Mouse (Mus musculus) lung, postnatal 0 days (tissue): ENCODE measurements at regions not wholly inside any gene's neighbourhood (a gene's known extent, or its start where the extent isn't known, plus 50 kb on each side); places are given as distances from the start of the nearest gene placed in this dataset.

Experiments used
- ATAC-seq: fragments of 200-750 bp; cut with Nextera tagmentation; 2 replicates; pipeline ENCODE4 v1.8.0; 2017; ENCODE audit warnings: moderate library complexity
- DNase-seq: peaks from one replicate; pipeline ENCODE4 v3.0.0-alpha.2; 2016; ENCODE audit warnings: low spot score
- H3K27ac ChIP-seq: fragments of 300-500 bp; sonication (generic); 2 replicates; pipeline ENCODE4 v1.5.1; 2014; ENCODE audit warnings: antibody characterized with exemption, mild to moderate bottlenecking, low read length, mixed read lengths
- H3K27me3 ChIP-seq: fragments of 300-500 bp; sonication (generic); replicated peaks from 2 replicates; pipeline ENCODE4 v1.6.1; 2014; ENCODE audit warnings: low read length, mixed read lengths; ENCODE audit not compliant: insufficient read depth
- H3K36me3 ChIP-seq: fragments of 300-500 bp; sonication (generic); 2 replicates; pipeline ENCODE4 v1.6.1; 2014; ENCODE audit warnings: low read length, mixed read lengths; ENCODE audit not compliant: insufficient read depth
- H3K4me1 ChIP-seq: fragments of 300-500 bp; sonication (generic); 2 replicates; pipeline ENCODE4 v1.6.1; 2014; ENCODE audit warnings: antibody characterized with exemption, low read depth, low read length, mixed read lengths; ENCODE audit not compliant: insufficient read depth
- H3K4me2 ChIP-seq: fragments of 300-500 bp; sonication (generic); replicated peaks from 2 replicates; pipeline ENCODE4 v1.6.1; 2014; ENCODE audit warnings: low read depth, mild to moderate bottlenecking, low read length, moderate library complexity, mixed read lengths
- H3K4me3 ChIP-seq: fragments of 300-500 bp; sonication (generic); 2 replicates; pipeline ENCODE4 v1.5.1; 2014; ENCODE audit warnings: low read depth, low read length
- H3K9ac ChIP-seq: fragments of 300-500 bp; sonication (generic); replicated peaks from 2 replicates; pipeline ENCODE4 v1.6.1; 2014; ENCODE audit warnings: low read depth, mild to moderate bottlenecking
- H3K9me3 ChIP-seq: fragments of 300-500 bp; sonication (generic); 2 replicates; pipeline ENCODE4 v1.6.1; 2016; ENCODE audit warnings: low read length, mixed read lengths
- CTCF ChIP-seq: IDR thresholded peaks from 2 replicates; pipeline ENCODE4 v1.5.1; 2016; ENCODE audit warnings: antibody characterized with exemption, mild to moderate bottlenecking
- EP300 ChIP-seq: IDR thresholded peaks from 2 replicates; pipeline ENCODE4 v1.6.1; 2016; ENCODE audit warnings: antibody characterized with exemption, mild to moderate bottlenecking, control low read depth
- WGBS: fragments of 180-500 bp; shearing (Covaris S2); extraction: QIAGEN DNeasy Blood & Tissue Kit; methylation state at CpG from one replicate; pipeline ENCODE4 v1.1.7; 2014; 5-methylcytosine and 5-hydroxymethylcytosine counted together

DNA sequence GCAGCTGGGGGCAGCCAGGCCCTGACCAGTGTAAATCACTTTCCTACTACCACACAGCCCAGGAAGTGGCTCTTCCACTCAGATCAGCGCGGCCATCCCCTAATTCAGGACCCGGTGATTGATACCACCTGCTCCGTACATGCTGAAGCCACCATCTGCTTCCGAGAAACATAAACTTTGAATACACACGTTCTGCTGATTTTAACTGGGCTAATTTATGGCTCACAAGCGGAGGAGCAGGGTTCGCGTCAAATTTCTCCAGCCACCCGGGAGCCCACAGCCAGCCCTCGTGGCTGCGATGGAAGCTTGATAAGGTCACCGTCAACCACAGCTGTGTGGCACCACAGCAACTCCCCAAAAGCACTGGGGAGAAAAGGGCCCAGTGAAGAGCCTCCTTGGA, 72.0 kb upstream of the Nkx1-1 start:
- Histone ChIP-seq H3K9ac (no peak overlapping the region), H3K4me1 (no peaks in the 10 kb centered on the region), H3K4me2 (no peak overlapping the region), H3K4me3 (no peak overlapping the region), H3K27ac (no peak overlapping the region), H3K36me3 (no peaks in the 10 kb centered on the region), H3K27me3 (no peaks in the 10 kb centered on the region), H3K9me3 (no peaks in the 10 kb centered on the region)
- no peak for TF ChIP-seq EP300
- TF ChIP-seq CTCF: no peak
- WGBS: 29% methylated on average over 13 of the region's 13 CpGs
- DNase-seq (no peak), ATAC-seq (no peak)

DNA sequence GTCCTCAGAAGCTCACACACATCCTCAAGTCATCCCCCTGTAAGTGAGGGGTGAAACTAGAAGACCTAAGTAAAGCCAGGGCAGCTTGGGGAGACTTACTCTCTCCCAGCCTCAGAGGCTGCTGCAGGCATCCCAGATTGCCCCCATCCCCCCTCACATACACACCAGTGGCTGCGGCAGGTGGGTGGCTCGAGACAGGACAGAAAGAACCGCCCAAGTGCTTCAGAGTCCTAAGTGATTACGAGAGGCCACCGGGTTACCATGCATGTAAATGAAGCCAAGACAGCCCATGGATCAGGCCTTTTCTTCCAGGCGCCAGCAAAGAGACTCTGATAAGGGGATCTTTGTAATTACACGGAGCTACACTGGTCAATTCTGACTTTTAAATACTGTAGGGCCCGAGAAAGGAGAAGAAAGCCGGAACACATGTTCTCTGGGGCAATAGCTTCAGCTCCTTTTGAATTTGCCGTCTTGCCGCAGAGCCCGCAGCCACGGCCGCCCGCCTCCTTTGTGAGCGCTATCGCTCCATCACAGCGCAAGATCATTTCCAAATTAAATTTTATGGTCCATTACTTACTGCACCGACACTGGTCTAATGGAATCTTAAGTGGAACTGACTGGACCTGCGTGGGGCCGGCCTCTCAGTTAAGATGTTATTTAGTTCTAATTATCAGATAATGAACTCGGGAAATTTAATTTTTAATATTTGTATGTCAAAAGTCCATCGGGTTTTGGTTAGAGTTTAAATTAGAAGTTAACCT, 68.1 kb upstream of the Nkx1-1 start:
- Histone ChIP-seq H3K9ac (no peak overlapping the region), H3K4me3 (no peak overlapping the region), H3K4me2 (no peak overlapping the region), H3K4me1 (no peaks in the 10 kb centered on the region), H3K27ac (no peak overlapping the region), H3K27me3 (no peaks in the 10 kb centered on the region), H3K9me3 (no peaks in the 10 kb centered on the region), H3K36me3 (no peaks in the 10 kb centered on the region)
- ATAC-seq (no peak), DNase-seq (no peak)
- WGBS: 58% methylated on average over 23 of the region's 23 CpGs
- TF ChIP-seq EP300: no peak
- no peak for TF ChIP-seq CTCF

DNA sequence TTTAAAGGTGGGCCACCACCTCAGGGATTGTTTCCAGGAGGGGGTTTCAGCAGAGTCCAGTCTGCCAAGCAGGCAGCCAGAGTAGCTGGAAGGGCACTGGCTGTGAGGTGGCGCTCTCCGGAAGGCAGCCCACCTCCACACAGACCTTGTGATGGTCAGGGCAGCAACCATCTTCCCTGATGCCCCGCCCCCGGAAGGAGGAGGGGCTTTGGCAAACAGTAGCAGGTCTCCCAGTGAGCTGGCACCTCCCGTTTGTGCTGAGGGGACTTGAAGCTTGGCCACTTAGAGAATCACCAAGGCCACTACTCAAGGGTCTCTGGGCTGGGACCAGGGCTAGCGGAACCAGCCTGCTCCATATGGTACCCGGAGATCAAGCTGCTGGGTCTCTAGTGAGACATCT, 67.4 kb upstream of the Nkx1-1 start:
- Histone ChIP-seq H3K27me3 (no peaks in the 10 kb centered on the region), H3K4me1 (no peaks in the 10 kb centered on the region), H3K9me3 (no peaks in the 10 kb centered on the region), H3K27ac (no peak overlapping the region), H3K36me3 (no peaks in the 10 kb centered on the region), H3K4me2 (no peak overlapping the region), H3K9ac (no peak overlapping the region), H3K4me3 (no peak overlapping the region)
- DNase-seq: no peak
- TF ChIP-seq EP300 (no peak), CTCF (no peak)
- no peak for ATAC-seq
- 40% methylated on average over 7 of the region's 7 CpGs for WGBS

DNA sequence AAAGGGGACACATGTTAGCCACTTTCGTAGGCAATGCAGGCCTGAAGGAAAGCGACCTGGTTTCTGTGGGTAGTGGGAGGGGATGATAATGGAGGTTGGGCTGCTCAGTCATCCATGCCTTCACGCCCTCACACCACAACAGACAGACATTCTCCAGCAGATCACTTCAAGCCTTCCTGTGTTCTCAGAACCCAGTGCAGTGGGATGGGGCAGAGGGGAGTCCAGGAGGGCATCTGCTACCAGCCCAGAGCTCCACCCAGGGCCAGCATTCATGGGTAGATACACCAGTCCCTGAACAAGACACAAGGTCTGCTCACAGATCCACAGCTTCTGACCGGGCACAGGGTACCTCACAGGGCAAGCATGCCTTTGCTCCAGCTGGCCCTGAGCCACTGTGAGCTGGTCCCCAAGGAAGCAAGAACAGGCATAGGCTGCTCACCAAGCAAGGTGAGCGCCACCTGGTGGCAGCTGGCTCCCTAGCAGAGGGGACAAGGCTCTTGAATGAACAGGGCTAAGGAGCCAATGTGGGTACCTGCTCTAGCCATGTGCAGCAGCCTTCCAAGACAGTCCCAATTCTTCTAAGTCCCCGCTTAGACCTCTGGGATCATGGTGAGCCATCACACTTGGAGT, 62.2 kb upstream of the Nkx1-1 start:
- Histone ChIP-seq H3K4me1 (no peaks in the 10 kb centered on the region), H3K27me3 (no peaks in the 10 kb centered on the region), H3K9ac (no peak overlapping the region), H3K27ac (no peak overlapping the region), H3K4me3 (no peak overlapping the region), H3K36me3 (no peaks in the 10 kb centered on the region), H3K9me3 (no peaks in the 10 kb centered on the region), H3K4me2 (no peak overlapping the region)
- TF ChIP-seq CTCF (peak; percentile 89), EP300 (no peak)
- ATAC-seq (peak; percentile 38; the same call in 1 of the 2 replicates), DNase-seq (peak; percentile 63)
- 23% methylated on average over 6 of the region's 6 CpGs for WGBS

DNA sequence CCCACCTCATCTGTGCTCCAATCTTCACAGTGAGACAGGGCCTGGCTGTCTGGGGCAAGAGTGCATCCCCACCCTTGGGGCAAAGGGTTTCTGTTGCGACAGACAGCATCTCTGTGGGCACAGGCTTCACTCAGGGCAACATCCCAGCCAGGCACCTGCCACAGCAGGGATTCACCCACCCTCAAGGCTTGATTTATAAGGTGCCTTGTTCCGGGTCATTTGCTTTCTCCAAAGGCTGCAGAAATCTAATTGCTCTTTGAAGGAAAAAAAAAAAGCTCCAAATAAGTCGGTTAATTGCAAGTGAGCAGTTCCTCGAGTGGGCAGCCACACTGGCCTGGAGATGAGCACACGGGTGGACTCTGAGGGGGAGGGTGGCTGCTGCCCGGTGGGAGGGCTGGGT, 61.5 kb upstream of the Nkx1-1 start:
- no peak for DNase-seq
- no peaks in the 10 kb centered on the region for H3K9me3 ChIP-seq
- H3K36me3 ChIP-seq: no peaks in the 10 kb centered on the region
- no peaks in the 10 kb centered on the region for H3K4me1 ChIP-seq
- H3K9ac ChIP-seq: no peak overlapping the region
- TF ChIP-seq EP300 (no peak), CTCF (no peak)
- H3K27me3 ChIP-seq: no peaks in the 10 kb centered on the region
- no peak overlapping the region for H3K4me3 ChIP-seq
- 49% methylated on average over 6 of the region's 6 CpGs for WGBS
- no peak overlapping the region for H3K27ac ChIP-seq
- no peak for ATAC-seq
- H3K4me2 ChIP-seq: no peak overlapping the region

DNA sequence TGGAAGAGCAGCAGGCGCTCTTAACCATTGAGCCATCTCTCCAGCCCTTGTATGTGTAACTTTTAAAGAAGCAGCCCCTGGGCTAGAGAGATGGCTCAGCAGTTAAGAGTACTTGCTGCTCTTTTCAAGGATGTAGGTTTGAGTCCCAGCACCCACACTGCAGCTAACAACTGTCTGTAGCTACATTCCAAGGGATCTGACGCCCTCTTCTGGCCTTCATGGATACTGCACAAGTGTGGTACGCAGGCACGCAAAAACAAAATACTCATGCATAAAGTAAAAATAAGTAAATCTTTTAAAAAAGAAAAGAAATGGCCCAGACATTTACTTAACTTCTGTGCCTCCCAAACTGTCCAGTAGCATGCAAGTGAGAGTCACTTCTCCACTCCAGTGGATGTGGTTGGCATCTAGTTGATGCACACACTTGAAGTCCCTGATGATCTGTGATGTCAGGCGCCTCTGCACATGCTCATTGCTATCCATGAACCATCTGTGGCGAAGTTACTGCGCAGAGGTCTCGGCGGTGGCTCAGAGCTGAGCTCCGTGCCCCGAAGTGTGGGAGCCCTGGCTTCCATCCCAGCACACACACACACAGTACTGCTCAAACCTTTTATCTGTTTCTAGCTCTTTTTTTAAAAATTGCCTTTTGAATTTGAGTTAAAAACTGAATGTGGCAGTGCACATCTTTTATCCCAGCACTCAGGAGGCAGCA, 59.0 kb upstream of the Nkx1-1 start:
- WGBS: 80% methylated on average over 11 of the region's 11 CpGs
- H3K9me3 ChIP-seq: no peaks in the 10 kb centered on the region
- H3K4me3 ChIP-seq: no peak overlapping the region
- no peaks in the 10 kb centered on the region for H3K36me3 ChIP-seq
- no peak overlapping the region for H3K9ac ChIP-seq
- H3K27me3 ChIP-seq: no peaks in the 10 kb centered on the region
- DNase-seq (no peak), ATAC-seq (no peak)
- no peak for TF ChIP-seq CTCF
- TF ChIP-seq EP300: no peak
- no peak overlapping the region for H3K27ac ChIP-seq
- no peaks in the 10 kb centered on the region for H3K4me1 ChIP-seq
- H3K4me2 ChIP-seq: no peak overlapping the region
